Mouse (Mus musculus) embryo, embryonic 9.5 days (tissue): ENCODE results near the gene Ccm2l.

Source experiments
- DNase-seq: peaks from one replicate; pipeline ENCODE4 v3.0.0-alpha.2; 2017; ENCODE audit errors: extremely low spot score

The Ccm2l gene

DNA sequence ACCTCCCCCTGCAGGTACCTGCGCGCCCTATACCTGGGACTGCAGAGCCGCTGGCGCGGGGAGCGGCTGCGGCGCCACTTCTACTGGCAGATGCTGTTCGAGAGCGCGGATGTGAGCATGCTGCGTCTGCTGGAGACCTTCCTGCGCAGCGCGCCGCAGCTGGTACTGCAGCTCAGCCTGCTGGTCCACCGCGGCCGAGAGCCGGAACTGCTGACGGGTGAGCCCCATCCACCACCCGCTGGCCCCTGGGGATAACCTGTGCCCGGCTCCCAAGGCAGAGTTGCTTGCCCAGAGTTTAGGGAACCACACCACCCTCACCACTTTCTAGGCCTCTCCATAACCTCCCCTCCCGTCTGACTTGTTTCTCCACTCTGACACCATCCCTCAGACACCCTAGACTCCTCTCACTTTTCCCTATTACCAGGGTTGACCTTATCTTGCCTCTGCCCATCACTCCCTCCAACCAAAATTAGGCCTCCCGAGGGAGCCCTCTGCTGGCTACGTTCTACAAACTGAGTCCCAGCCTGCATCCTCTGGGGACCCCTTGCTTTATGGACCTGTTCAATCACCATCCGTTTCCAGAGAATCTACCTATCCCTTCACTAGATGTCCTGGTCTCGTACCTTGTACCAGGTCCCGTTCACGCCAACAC lies 12.9 kb upstream of the Ccm2l start:
- no peak for DNase-seq

DNA sequence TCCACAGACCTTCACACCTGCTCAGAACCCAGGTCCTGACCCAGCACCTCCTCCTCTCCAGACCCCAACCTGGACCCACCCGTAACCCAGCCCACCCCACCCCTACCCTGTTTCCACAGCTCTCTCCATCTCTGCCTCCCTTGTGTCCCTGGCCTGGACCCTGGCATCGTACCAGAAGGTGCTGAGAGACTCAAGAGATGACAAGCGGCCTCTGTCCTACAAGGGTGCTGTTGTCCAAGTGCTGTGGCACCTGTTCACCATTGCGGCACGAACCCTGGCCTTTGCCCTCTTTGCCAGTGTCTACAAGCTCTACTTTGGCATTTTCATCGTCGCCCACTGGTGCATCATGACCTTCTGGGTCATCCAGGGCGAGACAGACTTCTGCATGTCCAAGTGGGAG lies 11.9 kb upstream of the Ccm2l start:
- no peak for DNase-seq

DNA sequence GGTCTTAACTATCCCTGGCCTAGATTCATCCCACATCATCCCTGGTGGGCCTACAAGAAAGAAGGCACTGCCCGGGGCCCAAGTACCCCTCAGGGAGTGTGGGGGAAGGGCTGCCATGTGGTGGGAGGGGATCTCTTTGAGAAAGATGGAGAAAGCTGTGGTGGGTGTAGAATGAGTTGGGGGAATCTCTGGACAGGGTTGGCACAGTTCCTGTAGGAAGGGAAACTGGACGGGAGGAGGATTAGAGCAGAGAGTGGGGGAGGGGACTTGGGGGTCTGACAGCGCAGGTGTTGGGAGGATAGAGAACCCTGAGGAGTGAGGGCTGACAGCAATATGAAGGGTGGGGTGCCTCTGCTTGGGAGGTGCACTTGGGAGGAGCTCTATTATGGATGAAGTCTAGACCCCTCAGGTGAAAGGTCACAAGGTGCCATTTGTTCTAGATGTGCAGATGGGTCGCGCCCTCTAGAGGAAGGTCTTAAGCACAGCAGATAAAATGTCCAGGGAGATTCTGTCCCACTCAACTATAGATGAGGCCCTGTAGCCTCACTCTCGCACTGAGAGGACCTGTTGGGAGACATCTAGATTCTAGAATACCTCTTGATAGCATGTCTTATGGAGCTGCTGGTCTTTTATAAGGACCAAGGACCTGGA lies 10.4 kb upstream of the Ccm2l start:
- DNase-seq, result no peak

DNA sequence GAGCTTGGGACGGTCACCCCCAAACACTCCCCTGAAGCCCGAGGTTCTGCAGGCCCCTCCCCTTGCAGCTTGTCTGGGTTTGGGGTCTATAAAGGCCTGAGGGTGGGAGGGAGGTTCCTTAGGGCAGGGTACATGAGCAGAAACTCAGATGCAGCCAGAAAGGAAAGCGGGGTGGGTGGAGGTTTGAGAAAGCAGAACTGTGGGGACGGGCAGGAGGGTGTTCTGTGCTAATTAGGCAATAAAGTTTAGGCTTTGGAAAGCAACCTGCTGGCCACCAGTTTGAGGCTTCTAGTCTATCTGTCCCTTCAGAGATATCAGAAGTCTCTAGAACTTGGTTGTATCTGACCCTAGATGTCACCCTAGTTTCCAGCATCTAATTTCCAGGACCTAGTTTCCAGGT lies 7.4 kb upstream of the Ccm2l start:
- no peak for DNase-seq

DNA sequence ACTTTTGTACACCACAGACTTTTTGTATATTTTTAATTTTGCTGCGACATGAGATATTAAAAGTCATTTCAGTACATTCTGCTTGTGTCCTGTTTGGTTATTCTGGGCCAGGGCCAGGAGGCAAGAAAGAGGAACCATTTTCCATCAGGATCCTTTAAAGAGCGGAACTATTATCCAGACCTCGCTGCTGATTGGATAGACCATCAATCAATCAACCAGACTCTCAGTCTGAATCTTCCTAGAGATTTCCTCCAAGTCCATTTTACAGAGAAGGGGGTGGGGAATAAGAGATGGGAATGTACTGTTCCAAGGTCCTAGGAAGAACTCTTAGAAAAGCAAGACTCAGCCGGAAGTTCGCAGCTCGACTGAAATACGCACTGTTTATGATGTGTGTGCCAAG lies 5.5 kb upstream of the Ccm2l start:
- no peak for DNase-seq

- no peak for DNase-seq
These were observed 2.4 kb upstream of the Ccm2l start for GRCm38 (mm10) chr2:153063394-153063793.

DNA sequence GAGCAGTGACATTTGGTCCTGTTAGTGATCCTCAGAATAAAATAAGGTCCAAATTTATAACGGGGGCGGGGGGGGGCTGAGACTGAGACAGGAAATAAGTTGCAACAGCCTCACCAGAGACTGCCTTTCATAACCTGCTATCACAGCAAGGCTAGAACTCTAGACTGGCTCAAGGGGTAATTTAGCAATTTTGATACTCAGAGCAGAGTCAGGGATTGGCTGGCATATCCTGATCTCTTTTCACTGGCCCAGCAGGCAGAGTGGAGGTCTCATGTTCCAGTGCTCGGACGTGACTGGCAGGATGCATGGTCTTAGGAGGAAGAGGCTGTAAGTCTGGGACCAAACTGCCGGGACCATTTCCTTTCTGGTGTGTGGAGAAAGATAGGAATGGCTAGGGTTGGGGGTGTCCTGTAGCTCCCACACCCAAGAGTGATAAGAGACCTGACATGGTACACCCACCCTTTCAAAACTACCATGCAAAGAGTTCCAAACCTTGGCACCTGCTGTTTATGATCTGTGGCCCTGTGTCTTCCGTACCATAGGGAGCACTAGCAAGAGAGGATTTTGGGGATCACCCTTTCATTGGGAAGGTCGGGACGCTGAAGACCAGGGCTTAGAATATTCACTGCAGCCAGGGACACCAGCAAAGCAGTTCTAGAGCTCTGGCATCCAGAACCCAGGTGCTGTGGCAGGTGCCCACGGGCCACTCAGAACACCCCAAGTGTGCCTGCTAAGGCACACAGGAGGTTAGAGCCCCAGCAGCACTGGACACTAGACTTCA lies 1.4 kb upstream of the Ccm2l start:
- DNase-seq, result no peak

DNA sequence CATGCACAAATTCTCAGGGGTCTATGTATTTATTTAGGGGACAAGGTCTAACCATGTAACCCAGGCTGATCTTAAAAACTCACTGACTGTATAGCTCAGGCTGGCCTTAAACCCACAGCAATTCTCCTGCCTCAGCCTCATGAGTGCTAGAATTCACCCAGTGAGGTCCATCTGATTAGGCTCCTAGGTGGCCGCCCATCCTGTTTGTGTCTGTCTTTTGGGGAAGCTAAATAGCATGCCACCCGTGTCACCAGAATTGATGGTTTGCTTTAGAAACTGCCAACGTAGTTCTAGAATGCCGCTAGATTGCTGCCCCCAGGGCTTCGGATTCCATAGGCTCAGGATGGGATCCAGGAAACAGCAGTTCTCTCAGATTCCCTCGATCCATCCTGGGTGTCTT lies 1.2 kb downstream of the Ccm2l start:
- DNase-seq, result no peak

DNA sequence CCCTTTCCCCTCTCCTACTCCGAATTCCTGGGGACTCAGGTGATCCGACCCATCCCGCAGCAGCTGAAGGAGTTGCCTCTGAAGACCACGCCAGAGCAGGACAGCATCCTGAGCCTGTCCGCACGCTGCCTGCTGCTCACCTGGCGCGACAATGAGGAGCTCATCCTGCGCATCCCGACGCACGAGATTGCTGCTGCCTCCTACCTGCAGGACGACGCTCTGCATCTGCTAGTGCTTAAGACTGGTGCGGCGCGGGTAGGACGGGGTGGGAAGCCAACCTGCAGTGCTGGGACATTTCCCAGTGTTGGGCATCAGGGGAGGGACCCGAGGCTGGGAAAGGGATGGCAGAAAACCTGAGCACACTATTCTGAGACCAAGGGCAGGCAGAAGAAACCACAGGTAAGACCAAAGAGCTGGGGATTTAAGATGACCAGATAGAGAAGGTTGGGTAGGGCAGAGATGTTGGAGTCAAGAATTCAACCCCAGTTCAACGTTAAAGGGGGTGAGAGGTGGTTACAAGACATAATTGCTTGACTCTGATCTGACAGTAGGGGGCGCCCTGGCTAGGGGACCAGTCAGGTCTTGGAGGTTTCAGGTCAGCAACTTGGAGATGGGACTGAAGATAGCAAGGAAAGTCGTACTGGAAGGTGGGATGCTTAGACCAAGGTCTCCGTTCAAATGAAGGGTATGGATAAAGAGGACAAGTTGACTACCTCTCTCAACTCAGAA lies 5.2 kb downstream of the Ccm2l start:
- DNase-seq, result peak; percentile 29

DNA sequence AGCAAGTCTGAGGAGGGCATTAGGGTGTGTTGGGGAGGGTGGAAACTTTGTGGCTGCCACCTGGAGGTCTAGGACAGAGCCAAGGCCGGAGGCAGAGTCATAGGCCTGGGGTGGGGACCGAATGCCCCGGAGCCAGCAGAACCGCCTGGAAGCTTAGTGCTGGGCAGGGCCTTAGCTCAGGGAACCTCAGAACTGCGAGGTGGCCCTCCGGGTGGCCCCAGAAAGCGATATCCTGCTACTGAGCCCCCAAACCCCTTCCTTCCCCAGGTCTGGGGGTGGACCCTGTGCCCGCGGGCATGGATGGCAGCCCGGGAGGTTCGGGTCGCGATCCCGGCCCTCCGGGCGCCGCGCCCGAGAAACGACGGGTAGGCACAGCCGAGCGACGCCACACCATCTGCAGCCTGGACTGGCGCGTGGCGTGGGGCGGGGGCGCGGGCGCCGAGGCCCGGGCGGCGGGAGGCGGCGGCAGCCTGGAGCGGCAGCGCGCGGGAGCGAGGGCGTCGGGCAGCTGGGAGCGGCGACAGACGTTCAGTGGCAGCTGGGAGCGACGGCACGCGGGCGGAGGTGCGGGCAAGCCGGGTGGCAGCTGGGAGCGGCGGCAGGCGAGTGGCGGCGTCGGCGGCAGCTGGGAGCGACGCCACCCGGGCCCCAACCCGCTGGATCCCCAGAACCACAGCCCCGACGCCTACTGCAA lies 5.9 kb downstream of the Ccm2l start:
- DNase-seq, result no peak

GRCm38 (mm10) chr2:153074651-153075050 lies 8.9 kb downstream of the Ccm2l start:
- DNase-seq, result no peak

- no peak for DNase-seq
These were observed 10.2 kb downstream of the Ccm2l start for GRCm38 (mm10) chr2:153075961-153076360.

DNA sequence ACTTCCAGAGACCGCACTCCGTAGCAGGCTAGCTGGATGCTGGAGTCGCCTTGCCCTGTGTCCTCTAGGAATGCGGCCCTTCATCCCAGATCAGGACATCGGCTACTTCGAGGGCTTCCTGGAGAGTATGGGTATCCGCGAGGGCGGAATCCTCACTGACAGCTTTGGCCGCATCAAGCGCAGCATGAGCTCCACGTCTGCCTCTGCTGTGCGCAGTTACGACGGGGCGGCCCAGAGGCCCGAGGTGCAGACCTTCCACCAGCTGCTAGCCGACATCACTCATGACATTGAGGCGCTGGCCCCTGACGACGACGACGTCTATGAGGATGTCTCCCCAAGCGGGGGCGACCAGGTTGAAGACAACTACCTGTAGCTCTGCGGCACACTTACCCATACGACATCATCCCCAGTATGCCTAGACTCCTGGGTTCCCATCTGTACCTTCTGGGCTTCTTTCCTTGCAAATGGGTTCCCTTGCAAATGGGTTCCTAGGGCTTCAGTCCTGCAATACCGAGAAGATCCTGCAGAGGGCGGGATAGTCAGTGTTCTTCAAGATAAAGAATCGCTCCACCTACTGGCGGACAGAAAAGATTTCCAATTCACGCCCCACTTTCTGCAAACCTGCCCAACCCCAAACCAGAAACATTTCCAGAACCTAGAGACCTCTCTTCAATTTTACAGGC lies 15.2 kb downstream of the Ccm2l start:
- DNase-seq, result peak; percentile 88

DNA sequence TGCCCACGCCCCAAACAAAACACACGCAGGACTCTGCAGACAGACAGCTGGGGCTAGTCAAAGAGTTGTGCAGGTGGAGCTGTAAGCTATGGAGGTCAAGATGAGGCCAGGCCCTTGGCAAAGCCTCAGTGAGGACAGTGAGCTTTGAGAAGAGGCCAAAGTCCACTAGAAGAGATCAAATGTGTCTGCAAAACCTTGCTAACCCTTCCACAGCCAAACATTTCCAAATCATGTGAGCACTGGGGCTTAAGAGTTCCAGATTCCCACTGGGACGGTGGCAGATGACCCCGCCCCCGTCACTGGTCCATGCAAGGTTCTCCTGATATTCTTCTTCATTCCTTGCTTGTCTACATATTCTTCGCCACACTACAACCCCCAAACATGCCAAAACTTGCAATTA lies 16.1 kb downstream of the Ccm2l start:
- DNase-seq, result no peak

DNA sequence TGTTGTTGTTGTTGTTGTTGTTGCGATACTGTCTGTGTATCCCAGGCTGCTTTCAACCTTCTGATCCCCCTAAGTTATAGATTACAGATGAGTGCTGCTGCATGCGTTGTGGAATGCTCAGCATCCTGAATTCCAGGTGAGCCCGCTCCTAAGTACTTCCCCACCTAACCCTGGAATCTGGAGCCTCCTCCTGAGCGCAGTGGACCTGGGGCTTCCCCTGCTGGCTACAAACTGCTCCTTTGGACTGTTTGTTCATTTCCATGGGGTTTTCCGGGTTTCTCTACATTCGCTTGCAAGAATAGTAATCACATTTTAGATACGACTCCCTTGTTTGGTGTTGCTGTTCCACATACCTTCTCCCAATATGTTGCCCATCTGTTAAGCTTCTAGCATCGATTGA lies 17.5 kb downstream of the Ccm2l start:
- DNase-seq, result no peak

DNA sequence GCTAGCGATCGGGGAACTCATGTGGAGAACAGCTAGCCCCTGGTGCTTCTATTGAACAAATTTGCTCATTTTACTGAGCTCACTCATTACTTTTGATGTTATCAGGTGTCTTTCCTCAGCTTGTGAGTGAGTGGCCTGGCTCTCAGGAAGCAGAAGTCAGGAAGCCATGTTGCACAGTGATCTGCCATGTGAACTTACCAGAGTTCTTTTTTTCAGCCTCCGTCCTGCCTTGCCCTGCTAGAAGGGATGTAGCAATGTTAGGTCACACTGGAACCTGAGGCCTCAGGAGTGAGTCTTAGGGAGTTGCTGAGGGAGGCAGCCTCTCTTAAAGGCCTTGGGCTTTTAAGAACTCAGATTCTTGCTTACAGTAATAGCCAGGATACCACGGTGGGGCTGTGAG lies 18.1 kb downstream of the Ccm2l start:
- no peak for DNase-seq

- DNase-seq, result no peak
These were observed 18.7 kb downstream of the Ccm2l start for GRCm38 (mm10) chr2:153084261-153084976.

DNA sequence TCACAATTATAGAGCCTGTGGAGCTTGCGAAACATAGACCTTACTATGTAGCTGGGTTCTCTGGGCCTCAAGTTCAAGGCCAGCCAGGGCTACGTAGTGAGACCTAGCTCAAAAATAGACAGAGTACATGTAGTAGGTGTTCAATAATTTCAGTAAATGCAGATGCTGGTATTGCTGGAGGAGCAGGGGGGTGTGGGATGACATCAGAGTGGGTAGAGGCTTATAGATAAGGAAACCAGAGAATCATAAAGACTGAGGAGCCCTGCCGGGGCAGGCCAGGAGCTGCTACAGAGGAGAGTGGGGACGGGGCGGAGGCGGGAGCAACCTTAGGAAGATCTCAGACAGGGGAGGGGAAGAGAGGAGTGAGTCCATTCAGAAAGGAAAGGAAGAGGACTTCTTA lies 19.8 kb downstream of the Ccm2l start:
- DNase-seq, result no peak

DNA sequence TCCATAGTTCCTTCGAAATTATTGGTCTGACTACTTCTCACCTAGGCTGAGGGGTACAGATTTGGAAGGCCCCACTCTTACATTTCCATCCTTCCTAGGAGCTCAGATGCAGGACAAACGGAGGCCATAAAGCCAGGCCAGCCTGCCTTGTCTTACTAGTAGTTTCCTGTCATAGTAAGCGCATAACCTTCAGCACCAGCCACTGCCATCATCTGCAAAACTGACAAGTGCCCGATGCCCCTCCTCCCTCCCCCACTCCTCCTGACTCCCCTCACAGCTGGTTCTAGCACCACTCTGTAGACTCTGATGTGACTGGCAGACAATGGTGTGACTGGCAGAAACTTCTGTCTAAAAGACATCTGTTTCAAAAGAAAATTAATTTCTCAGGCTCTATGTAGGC lies 20.4 kb downstream of the Ccm2l start:
- DNase-seq, result no peak

- no peak for DNase-seq
These were observed 21.3 kb downstream of the Ccm2l start for GRCm38 (mm10) chr2:153087091-153087490.

- DNase-seq, result no peak
These were observed 23.6 kb downstream of the Ccm2l start for GRCm38 (mm10) chr2:153089316-153089715.
